Mouse (Mus musculus): ENCODE data around the gene Azi2. TPM values are rescaled to one million over a fixed set of nuclear protein-coding genes. Genes with fewer than 3 reads are reported as not detected.

Azi2 gene
- polyA plus RNA-seq, 1 experiment from 2014 or later = 75.4 TPM

GRCm38 (mm10) chr9:118109697-118110359 lies 69.5 kb downstream of the Azi2 start:
- 88% methylated on average over 7 of the region's 7 CpGs for WGBS

GRCm38 (mm10) chr9:118110360-118110710 lies 70.0 kb downstream of the Azi2 start:
- no peak for ATAC-seq (ENCODE audit: low read depth)
- H3K27me3 ChIP-seq (ENCODE audit: control insufficient read depth, insufficient read depth, low read depth, low read length) = no peaks in the 10 kb centered on the region
- H3K4me1 ChIP-seq (replicated peaks; ENCODE audit: control insufficient read depth, insufficient read depth, low read length) = no peaks in the 10 kb centered on the region
- no peak overlapping the region for H3K4me3 ChIP-seq (ENCODE audit: low read length)
- no peak overlapping the region for H3K4me2 ChIP-seq (ENCODE audit: low read depth, low read length)
- no peaks in the 10 kb centered on the region for H3K36me3 ChIP-seq (ENCODE audit: control insufficient read depth, insufficient read depth, low read length)
- 83% methylated on average over 2 of the region's 2 CpGs for WGBS
- H3K27ac ChIP-seq (ENCODE audit: low read length) = no peak overlapping the region
- H3K9me3 ChIP-seq (ENCODE audit: control insufficient read depth, low read length) = no peaks in the 10 kb centered on the region
- no peak overlapping the region for H3K9ac ChIP-seq (ENCODE audit: low read length)

More at GRCm38 (mm10) chr9:118109697-118110359, 69.5 kb downstream of the Azi2 start:
- Histone ChIP-seq H3K9me3 (ENCODE audit: control insufficient read depth, low read length) (no peaks in the 10 kb centered on the region), H3K4me1 (replicated peaks; ENCODE audit: control insufficient read depth, insufficient read depth, low read length) (no peaks in the 10 kb centered on the region), H3K27ac (ENCODE audit: low read length) (no peak overlapping the region), H3K4me2 (ENCODE audit: low read depth, low read length) (no peak overlapping the region), H3K9ac (ENCODE audit: low read length) (no peak overlapping the region), H3K36me3 (ENCODE audit: control insufficient read depth, insufficient read depth, low read length) (no peaks in the 10 kb centered on the region), H3K27me3 (ENCODE audit: control insufficient read depth, insufficient read depth, low read depth, low read length) (no peaks in the 10 kb centered on the region), H3K4me3 (ENCODE audit: low read length) (no peak overlapping the region)
- ATAC-seq (ENCODE audit: low read depth) = no peak

Small RNAs within 50 kb of the gene (microRNA-seq; reads per million reads assigned to microRNA genes)
- gene Gm22008 = not detected

Other genes with a start within 250 kb of the Azi2 start
- 42.5 and 43.0 TPM in 2 replicates for gene Cmc1, start 109.7 kb downstream of the Azi2 start, polyA plus RNA-seq (2015; fragmentation: Nextera tagmentation; extraction: Ambion mirVana)

Measured in lung, embryonic 16.5 days (tissue).